Mouse (Mus musculus) myocyte (in vitro differentiated cells): Measurements from ENCODE around the gene Alk.

Experiments
- MAX ChIP-seq: IDR thresholded peaks from one replicate; pipeline ENCODE4 v1.6.1; 2011; ENCODE audit warnings: low read depth, mild to moderate bottlenecking, control low read depth
- MYOD1 ChIP-seq, 3 experiments: IDR thresholded peaks; one replicate each; pipeline ENCODE4 v1.6.1; 2011; ENCODE audit warnings: control low read depth in 2 of 3, low read depth in 2 of 3, mild to moderate bottlenecking in 2 of 3, moderate library complexity in 1 of 3; ENCODE audit not compliant: insufficient read length in 2 of 3, control insufficient read depth in 1 of 3
- MYOG ChIP-seq, 3 experiments: IDR thresholded peaks; one replicate each; pipeline ENCODE4 v1.6.1; 2011; ENCODE audit warnings: control low read depth in 2 of 3, low read depth in 2 of 3, mild to moderate bottlenecking in 2 of 3; ENCODE audit not compliant: insufficient read length in 2 of 3, control insufficient read depth in 1 of 3, insufficient read depth in 1 of 3
- POLR2A ChIP-seq: IDR thresholded peaks from one replicate; pipeline ENCODE4 v1.6.1; 2011; ENCODE audit warnings: low read depth, mild to moderate bottlenecking, control low read depth, moderate library complexity; ENCODE audit not compliant: insufficient read length
- POLR2AphosphoS2 ChIP-seq: IDR thresholded peaks from one replicate; pipeline ENCODE4 v1.6.1; 2011; ENCODE audit warnings: low read depth, control low read depth; ENCODE audit not compliant: insufficient read length
- SRF ChIP-seq: IDR thresholded peaks from one replicate; pipeline ENCODE4 v1.6.1; 2011; ENCODE audit warnings: low read depth; ENCODE audit not compliant: control insufficient read depth, insufficient read length
- TCF12 ChIP-seq: IDR thresholded peaks from one replicate; pipeline ENCODE4 v1.6.1; 2011; ENCODE audit warnings: mild to moderate bottlenecking, control low read depth; ENCODE audit not compliant: poor library complexity, insufficient read depth, severe bottlenecking
- TCF3 ChIP-seq: IDR thresholded peaks from one replicate; pipeline ENCODE4 v1.6.1; 2011; ENCODE audit warnings: low read depth, control low read depth; ENCODE audit not compliant: insufficient read length
- USF1 ChIP-seq: IDR thresholded peaks from one replicate; pipeline ENCODE4 v1.6.1; 2011; ENCODE audit warnings: low read depth, mild to moderate bottlenecking, control low read depth, moderate library complexity

GRCm38 (mm10) chr17:72401349-72401748 lies 203.1 kb downstream of the Alk start:
- TF ChIP-seq USF1 (no peak), TCF12 (no peak), POLR2A (no peak), SRF (no peak), MAX (no peak), POLR2AphosphoS2 (no peak), MYOD1 (IDR thresholded peaks at IDR 0.05; ENCODE audit: control insufficient read depth in 1 of 3, insufficient read length in 2 of 3, low read depth in 2 of 3) (no peak), MYOG (IDR thresholded peaks at IDR 0.05; ENCODE audit: control insufficient read depth in 1 of 3, insufficient read depth in 1 of 3, insufficient read length in 2 of 3, low read depth in 2 of 3) (no peak), TCF3 (no peak)
